Mouse (Mus musculus): ENCODE measurements around the gene Vps37c. TPM values are rescaled to one million over a fixed set of nuclear protein-coding genes. Genes with fewer than 3 reads are reported as not detected.

Vps37c gene
- polyA plus RNA-seq, 1 experiment from 2014 or later, result 35.9 TPM

DNA sequence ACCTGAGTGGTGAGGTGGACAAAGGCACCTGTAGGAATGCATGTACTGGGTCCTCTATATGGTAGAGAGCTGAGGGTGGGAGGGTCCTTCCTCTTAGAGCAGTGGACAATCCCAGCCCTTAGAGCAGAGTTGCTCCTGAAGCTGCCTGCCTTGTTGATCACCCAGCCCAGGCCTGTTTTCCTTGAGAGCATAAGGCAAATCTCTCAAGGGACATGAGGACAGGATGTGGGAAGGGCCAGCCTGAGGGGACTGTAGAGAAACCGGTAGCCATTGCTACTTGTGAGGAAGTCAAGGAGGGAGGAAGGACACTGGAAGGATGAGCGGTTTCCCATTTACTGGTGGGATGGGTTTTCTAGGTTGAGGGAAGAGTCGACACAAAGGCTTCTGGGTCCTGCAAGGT lies 54.0 kb downstream of the Vps37c start:
- DNase-seq (ENCODE audit: low spot score) (no peak), ATAC-seq (ENCODE audit: low read depth) (no peak)
- Histone ChIP-seq H3K9ac (ENCODE audit: low read depth, low read length) (no peak overlapping the region), H3K4me1 (ENCODE audit: control insufficient read depth, insufficient read depth, low read length) (no peaks in the 10 kb centered on the region), H3K36me3 (ENCODE audit: control insufficient read depth, insufficient read depth, low read length) (no peaks in the 10 kb centered on the region), H3K9me3 (ENCODE audit: control insufficient read depth, low read length) (no peaks in the 10 kb centered on the region), H3K4me3 (ENCODE audit: low read depth, low read length) (no peak overlapping the region), H3K27ac (replicated peaks; ENCODE audit: low read depth, low read length) (no peak overlapping the region), H3K27me3 (replicated peaks; ENCODE audit: control insufficient read depth, insufficient read depth, low read length) (no peaks in the 10 kb centered on the region), H3K4me2 (ENCODE audit: low read depth, low read length) (no peak overlapping the region)
- 70% methylated on average over 3 of the region's 3 CpGs for WGBS

DNA sequence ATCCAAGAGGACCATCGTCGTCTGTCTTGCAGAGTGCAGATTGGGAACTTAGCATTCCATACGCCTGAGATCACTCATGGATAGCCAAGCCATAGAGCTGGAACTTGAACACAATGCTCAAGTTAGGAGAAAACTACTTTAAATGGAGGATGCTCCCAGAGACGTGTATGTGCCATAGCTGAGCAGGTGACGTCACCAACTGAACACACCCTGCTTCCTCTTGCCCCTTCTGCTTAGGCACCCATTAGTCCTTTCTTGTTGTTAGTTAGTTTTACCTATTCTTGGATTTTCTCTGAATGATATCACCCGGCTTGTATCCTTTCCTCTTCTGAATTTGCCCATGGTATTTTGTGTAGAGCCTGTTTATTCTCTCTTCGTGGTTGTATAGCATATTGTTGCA lies 58.6 kb downstream of the Vps37c start:
- Histone ChIP-seq H3K4me1 (ENCODE audit: control insufficient read depth, insufficient read depth, low read length) (no peaks in the 10 kb centered on the region), H3K36me3 (ENCODE audit: control insufficient read depth, insufficient read depth, low read length) (no peaks in the 10 kb centered on the region), H3K27ac (replicated peaks; ENCODE audit: low read depth, low read length) (no peak overlapping the region), H3K27me3 (replicated peaks; ENCODE audit: control insufficient read depth, insufficient read depth, low read length) (no peaks in the 10 kb centered on the region), H3K9me3 (ENCODE audit: control insufficient read depth, low read length) (no peaks in the 10 kb centered on the region), H3K4me2 (ENCODE audit: low read depth, low read length) (no peak overlapping the region), H3K9ac (ENCODE audit: low read depth, low read length) (no peak overlapping the region), H3K4me3 (ENCODE audit: low read depth, low read length) (no peak overlapping the region)
- no peak for DNase-seq (ENCODE audit: low spot score)
- ATAC-seq (ENCODE audit: low read depth), result no peak
- 79% methylated on average over 7 of the region's 7 CpGs for WGBS

DNA sequence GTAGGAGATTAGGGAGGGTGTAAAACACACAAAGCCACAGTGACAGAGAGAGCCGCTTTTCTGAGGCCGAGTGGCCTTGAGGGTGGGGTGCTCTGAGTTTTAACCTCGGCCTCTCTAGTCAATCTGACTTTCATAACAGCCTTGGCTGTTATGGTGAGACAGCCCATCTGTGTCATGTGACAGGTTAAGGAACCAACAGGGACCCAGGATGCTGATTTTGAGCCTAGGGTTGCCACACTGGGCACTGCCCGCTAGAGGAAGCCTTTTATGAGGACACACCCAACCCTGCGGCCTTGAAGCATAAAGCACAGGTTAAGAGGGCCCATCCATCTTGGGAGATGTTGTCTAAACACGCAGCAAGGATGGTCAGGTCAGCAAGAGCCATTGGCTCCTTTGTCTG lies 59.2 kb downstream of the Vps37c start:
- Histone ChIP-seq H3K4me2 (ENCODE audit: low read depth, low read length) (no peak overlapping the region), H3K4me3 (ENCODE audit: low read depth, low read length) (no peak overlapping the region), H3K27me3 (replicated peaks; ENCODE audit: control insufficient read depth, insufficient read depth, low read length) (no peaks in the 10 kb centered on the region), H3K9ac (ENCODE audit: low read depth, low read length) (no peak overlapping the region), H3K36me3 (ENCODE audit: control insufficient read depth, insufficient read depth, low read length) (no peaks in the 10 kb centered on the region), H3K9me3 (ENCODE audit: control insufficient read depth, low read length) (no peaks in the 10 kb centered on the region), H3K4me1 (ENCODE audit: control insufficient read depth, insufficient read depth, low read length) (no peaks in the 10 kb centered on the region), H3K27ac (replicated peaks; ENCODE audit: low read depth, low read length) (no peak overlapping the region)
- 83% methylated on average over 6 of the region's 6 CpGs for WGBS
- no peak for DNase-seq (ENCODE audit: low spot score)
- no peak for ATAC-seq (ENCODE audit: low read depth)

GRCm38 (mm10) chr19:10748401-10749102 lies 60.0 kb downstream of the Vps37c start:
- Histone ChIP-seq H3K4me1 (ENCODE audit: control insufficient read depth, insufficient read depth, low read length) (no peaks in the 10 kb centered on the region), H3K4me3 (ENCODE audit: low read depth, low read length) (no peak overlapping the region), H3K4me2 (ENCODE audit: low read depth, low read length) (no peak overlapping the region), H3K9me3 (ENCODE audit: control insufficient read depth, low read length) (no peaks in the 10 kb centered on the region), H3K27ac (replicated peaks; ENCODE audit: low read depth, low read length) (no peak overlapping the region), H3K36me3 (ENCODE audit: control insufficient read depth, insufficient read depth, low read length) (no peaks in the 10 kb centered on the region), H3K9ac (ENCODE audit: low read depth, low read length) (no peak overlapping the region), H3K27me3 (replicated peaks; ENCODE audit: control insufficient read depth, insufficient read depth, low read length) (no peaks in the 10 kb centered on the region)
- ATAC-seq (ENCODE audit: low read depth), result no peak
- DNase-seq (ENCODE audit: low spot score), result no peak
- 64% methylated on average over 11 of the region's 11 CpGs for WGBS

GRCm38 (mm10) chr19:10749295-10749694 lies 60.8 kb downstream of the Vps37c start:
- WGBS, result 84% methylated on average over 6 of the region's 6 CpGs
- no peak for DNase-seq (ENCODE audit: low spot score)
- ATAC-seq (ENCODE audit: low read depth), result no peak
- Histone ChIP-seq H3K27ac (replicated peaks; ENCODE audit: low read depth, low read length) (no peak overlapping the region), H3K9ac (ENCODE audit: low read depth, low read length) (no peak overlapping the region), H3K9me3 (ENCODE audit: control insufficient read depth, low read length) (no peaks in the 10 kb centered on the region), H3K4me2 (ENCODE audit: low read depth, low read length) (no peak overlapping the region), H3K36me3 (ENCODE audit: control insufficient read depth, insufficient read depth, low read length) (no peaks in the 10 kb centered on the region), H3K4me1 (ENCODE audit: control insufficient read depth, insufficient read depth, low read length) (no peaks in the 10 kb centered on the region), H3K27me3 (replicated peaks; ENCODE audit: control insufficient read depth, insufficient read depth, low read length) (no peaks in the 10 kb centered on the region), H3K4me3 (ENCODE audit: low read depth, low read length) (no peak overlapping the region)

DNA sequence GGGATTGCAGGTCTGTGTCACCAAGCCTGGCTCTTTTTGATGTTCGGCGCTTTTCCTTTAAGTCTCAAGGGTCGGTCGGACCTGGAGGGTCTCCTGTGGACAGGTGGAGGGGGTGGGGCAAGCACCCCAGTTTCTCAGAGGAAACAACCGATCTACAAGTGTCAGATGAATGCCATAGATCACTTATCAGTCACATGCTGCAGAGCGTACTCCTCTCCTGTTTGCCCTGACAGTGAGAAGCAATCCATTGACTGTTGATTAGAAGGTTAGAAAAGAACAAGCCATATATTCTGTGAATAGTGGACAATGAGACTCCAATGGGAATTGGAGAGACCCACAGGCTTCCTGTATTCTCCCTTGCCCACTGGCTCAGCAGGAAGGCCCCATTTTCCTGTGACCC lies 61.6 kb downstream of the Vps37c start:
- H3K4me2 ChIP-seq (ENCODE audit: low read depth, low read length), result no peak overlapping the region
- no peak for ATAC-seq (ENCODE audit: low read depth)
- no peaks in the 10 kb centered on the region for H3K9me3 ChIP-seq (ENCODE audit: control insufficient read depth, low read length)
- H3K4me3 ChIP-seq (ENCODE audit: low read depth, low read length), result no peak overlapping the region
- H3K4me1 ChIP-seq (ENCODE audit: control insufficient read depth, insufficient read depth, low read length), result no peaks in the 10 kb centered on the region
- H3K36me3 ChIP-seq (ENCODE audit: control insufficient read depth, insufficient read depth, low read length), result no peaks in the 10 kb centered on the region
- H3K27ac ChIP-seq (replicated peaks; ENCODE audit: low read depth, low read length), result no peak overlapping the region
- H3K27me3 ChIP-seq (replicated peaks; ENCODE audit: control insufficient read depth, insufficient read depth, low read length), result no peaks in the 10 kb centered on the region
- H3K9ac ChIP-seq (ENCODE audit: low read depth, low read length), result no peak overlapping the region
- no peak for DNase-seq (ENCODE audit: low spot score)
- WGBS, result 86% methylated on average over 6 of the region's 6 CpGs

DNA sequence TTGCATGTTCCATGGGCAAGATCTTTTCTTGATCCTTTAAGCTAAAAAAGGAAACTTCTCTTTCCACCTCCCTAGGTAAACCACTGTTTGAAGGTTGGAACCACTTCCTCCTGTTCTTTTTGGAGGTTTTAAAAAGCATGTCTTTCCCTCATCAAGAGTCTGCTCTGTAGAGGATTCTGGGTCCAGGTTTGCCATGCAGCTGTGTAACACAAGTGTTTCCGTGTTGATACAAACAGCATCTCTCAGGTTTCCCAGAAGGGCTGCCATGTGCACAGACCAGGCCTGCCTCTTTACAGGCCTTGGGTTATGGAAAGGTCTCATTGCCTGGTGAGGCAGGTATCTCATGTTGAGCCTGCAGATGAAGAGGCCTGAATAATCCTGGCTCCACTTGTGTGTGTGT lies 63.1 kb downstream of the Vps37c start:
- Histone ChIP-seq H3K27me3 (replicated peaks; ENCODE audit: control insufficient read depth, insufficient read depth, low read length) (no peaks in the 10 kb centered on the region), H3K27ac (replicated peaks; ENCODE audit: low read depth, low read length) (no peak overlapping the region), H3K4me2 (ENCODE audit: low read depth, low read length) (no peak overlapping the region), H3K9ac (ENCODE audit: low read depth, low read length) (no peak overlapping the region), H3K4me1 (ENCODE audit: control insufficient read depth, insufficient read depth, low read length) (no peaks in the 10 kb centered on the region), H3K9me3 (ENCODE audit: control insufficient read depth, low read length) (no peaks in the 10 kb centered on the region), H3K4me3 (ENCODE audit: low read depth, low read length) (no peak overlapping the region), H3K36me3 (ENCODE audit: control insufficient read depth, insufficient read depth, low read length) (no peaks in the 10 kb centered on the region)
- ATAC-seq (ENCODE audit: low read depth) (no peak), DNase-seq (ENCODE audit: low spot score) (no peak)
- WGBS, result 76% methylated on average over 1 of the region's 1 CpGs

DNA sequence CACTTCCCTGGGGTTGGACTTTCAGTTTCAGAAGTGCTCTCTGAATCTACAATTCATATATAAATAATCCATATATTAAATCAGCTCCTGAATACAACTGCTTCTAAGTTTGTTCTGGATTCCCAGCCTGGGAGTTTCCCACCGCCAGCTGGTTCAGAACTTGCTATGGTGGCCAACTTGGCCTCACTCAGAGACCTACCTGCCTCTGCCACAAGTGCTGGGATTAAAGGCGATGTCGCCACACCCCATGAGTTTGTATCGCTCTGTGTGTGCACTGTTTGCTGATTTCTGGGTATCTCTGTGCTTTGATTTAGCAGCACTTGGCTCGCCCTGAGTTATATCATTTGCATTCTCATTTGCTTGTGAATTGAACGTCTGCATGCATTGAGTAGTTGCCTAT lies 63.6 kb downstream of the Vps37c start:
- Histone ChIP-seq H3K27me3 (replicated peaks; ENCODE audit: control insufficient read depth, insufficient read depth, low read length) (no peaks in the 10 kb centered on the region), H3K27ac (replicated peaks; ENCODE audit: low read depth, low read length) (no peak overlapping the region), H3K9ac (ENCODE audit: low read depth, low read length) (no peak overlapping the region), H3K4me3 (ENCODE audit: low read depth, low read length) (no peak overlapping the region), H3K4me2 (ENCODE audit: low read depth, low read length) (no peak overlapping the region), H3K36me3 (ENCODE audit: control insufficient read depth, insufficient read depth, low read length) (no peaks in the 10 kb centered on the region), H3K4me1 (ENCODE audit: control insufficient read depth, insufficient read depth, low read length) (no peaks in the 10 kb centered on the region), H3K9me3 (ENCODE audit: control insufficient read depth, low read length) (no peaks in the 10 kb centered on the region)
- DNase-seq (ENCODE audit: low spot score) (no peak), ATAC-seq (ENCODE audit: low read depth) (no peak)
- 90% methylated on average over 6 of the region's 6 CpGs for WGBS

DNA sequence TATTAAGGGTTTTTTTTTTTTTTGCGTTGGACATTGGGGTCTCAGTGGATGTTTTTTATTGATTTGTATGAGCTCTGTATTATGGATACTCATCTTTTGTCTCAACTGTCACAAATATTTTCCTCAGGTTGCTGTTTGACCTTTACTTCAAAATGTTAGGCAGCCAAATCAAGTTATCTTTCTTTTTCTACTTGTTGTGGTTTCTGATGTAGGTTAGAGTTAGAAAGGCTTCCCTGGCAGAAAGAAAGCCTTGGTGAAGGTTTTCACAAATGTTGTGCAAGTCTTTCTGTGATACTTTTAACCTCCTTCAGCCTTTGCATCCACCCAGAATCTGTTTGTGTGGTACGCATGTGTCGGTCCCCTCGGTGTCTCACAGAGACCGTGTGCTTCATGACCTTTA lies 64.1 kb downstream of the Vps37c start:
- no peak overlapping the region for H3K4me3 ChIP-seq (ENCODE audit: low read depth, low read length)
- no peak overlapping the region for H3K4me2 ChIP-seq (ENCODE audit: low read depth, low read length)
- WGBS, result 94% methylated on average over 5 of the region's 5 CpGs
- H3K9me3 ChIP-seq (ENCODE audit: control insufficient read depth, low read length), result no peaks in the 10 kb centered on the region
- H3K4me1 ChIP-seq (ENCODE audit: control insufficient read depth, insufficient read depth, low read length), result no peaks in the 10 kb centered on the region
- H3K9ac ChIP-seq (ENCODE audit: low read depth, low read length), result no peak overlapping the region
- ATAC-seq (ENCODE audit: low read depth) (no peak), DNase-seq (ENCODE audit: low spot score) (no peak)
- H3K36me3 ChIP-seq (ENCODE audit: control insufficient read depth, insufficient read depth, low read length), result no peaks in the 10 kb centered on the region
- no peaks in the 10 kb centered on the region for H3K27me3 ChIP-seq (replicated peaks; ENCODE audit: control insufficient read depth, insufficient read depth, low read length)
- H3K27ac ChIP-seq (replicated peaks; ENCODE audit: low read depth, low read length), result no peak overlapping the region
